Mouse (Mus musculus): ENCODE data around the gene 3830406C13Rik.

3830406C13Rik gene

DNA sequence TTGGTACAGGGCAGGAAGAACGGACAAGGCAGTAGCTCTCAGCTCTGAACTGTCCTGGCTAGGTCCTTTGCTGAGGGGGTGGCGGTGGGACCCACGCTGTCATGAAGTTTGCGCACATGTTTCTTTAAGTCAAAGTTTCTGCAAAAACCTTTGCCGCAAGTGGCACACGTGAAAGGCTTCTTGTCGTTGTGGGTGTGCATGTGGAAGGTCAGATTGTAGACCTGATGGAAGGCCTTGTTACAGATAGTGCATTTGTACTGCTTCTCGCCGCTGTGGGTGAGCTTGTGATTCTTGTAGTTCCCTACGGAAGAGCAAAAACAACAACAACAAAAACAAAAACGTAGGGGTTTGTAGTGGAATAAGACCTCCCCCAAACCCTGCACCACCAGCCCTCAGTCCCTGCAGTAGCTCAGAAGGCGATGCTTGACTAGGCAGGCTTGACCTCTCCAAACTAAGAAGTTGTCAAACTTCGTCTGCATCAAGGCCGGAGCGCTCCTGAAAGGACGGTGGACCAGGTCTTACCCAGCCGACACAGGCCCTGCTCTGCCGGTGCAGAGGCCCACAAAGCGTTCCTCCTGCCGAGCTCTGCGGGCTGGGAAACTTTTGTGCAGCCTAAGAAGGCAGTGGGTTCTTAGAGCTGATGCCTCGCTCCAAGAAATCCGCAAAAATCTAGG is 58.6 kb downstream of the 3830406C13Rik start:
- in situ Hi-C loops (cut with MseI, MboI) = no loop called here

GRCm38 (mm10) chr14:12343451-12343941 is 59.5 kb downstream of the 3830406C13Rik start:
- in situ Hi-C loops (cut with MseI, MboI) = no loop called here

GRCm38 (mm10) chr14:12344061-12344745 is 60.2 kb downstream of the 3830406C13Rik start:
- in situ Hi-C loops (cut with MseI, MboI) = no loop called here

GRCm38 (mm10) chr14:12344746-12345240 is 60.8 kb downstream of the 3830406C13Rik start:
- in situ Hi-C loops (cut with MseI, MboI) = no loop called here

GRCm38 (mm10) chr14:12345241-12345921 is 61.4 kb downstream of the 3830406C13Rik start:
- in situ Hi-C loops (cut with MseI, MboI) = no loop called here

- in situ Hi-C loops (cut with MseI, MboI) = no loop called here
Measured at GRCm38 (mm10) chr14:12346011-12346864, 62.3 kb downstream of the 3830406C13Rik start.

DNA sequence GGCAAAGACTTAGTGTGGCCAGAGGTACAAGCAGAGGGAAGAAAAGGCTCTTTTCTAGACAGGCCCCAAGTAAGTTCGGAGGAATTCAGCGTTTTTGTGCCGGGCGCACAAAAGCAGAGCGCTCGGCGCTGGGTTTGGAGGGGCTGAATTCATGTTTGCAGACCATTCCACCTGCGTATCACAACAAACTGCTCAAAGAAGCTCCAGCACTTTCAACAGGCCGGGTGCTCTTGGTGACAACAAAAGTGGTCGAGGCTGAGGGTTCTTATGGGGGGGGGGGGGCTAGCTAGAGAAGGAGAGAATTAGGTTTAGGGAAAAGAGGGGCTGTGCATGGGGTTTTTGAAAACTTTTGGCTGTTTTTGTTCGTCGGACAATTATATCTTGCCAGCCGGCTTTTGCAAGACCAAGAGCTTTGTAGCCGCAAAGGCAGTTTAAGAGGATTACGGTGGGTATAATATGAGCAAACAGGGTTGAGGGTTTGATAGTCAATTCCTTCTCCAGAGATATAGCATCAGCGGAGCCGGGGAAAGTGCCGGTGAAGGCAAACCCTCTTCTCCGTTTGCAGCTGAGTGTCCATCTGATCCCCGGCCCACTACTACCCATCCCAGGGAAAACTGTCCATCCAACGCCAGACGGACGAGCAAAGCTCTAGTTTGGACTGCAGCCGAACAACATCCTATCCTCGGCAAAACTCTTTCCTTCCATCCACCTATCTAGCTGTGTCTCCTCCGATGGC is 63.1 kb downstream of the 3830406C13Rik start:
- in situ Hi-C loops (cut with MseI, MboI) = no loop called here

DNA sequence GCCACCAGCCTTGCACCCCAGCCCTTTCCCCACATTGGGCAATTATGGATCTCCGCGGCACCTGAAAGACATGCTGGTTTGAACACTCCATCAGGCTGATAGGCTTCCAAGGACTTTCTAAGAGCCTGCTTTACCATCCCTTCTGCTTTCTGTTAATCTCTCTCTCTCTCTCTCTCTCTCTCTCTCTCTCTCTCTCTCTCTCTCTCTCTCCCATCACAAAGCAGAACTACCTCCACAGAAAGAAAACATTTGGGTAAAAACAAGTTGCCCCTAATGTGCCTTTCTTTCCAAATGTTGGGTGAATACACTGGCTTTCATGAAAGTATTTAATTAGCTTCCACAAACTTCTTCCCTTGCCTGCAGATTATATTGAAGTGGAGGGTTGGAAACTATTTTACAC is 64.1 kb downstream of the 3830406C13Rik start, which contains the start of gene Fezf2:
Gene Fezf2 (minus strand): TSS at position 101 of the 400 bp plus-strand sequence.
- in situ Hi-C loops (cut with MseI, MboI) = no loop called here

- in situ Hi-C loops (cut with MseI, MboI) = no loop called here
Measured at GRCm38 (mm10) chr14:12349334-12350090, 65.5 kb downstream of the 3830406C13Rik start.

DNA sequence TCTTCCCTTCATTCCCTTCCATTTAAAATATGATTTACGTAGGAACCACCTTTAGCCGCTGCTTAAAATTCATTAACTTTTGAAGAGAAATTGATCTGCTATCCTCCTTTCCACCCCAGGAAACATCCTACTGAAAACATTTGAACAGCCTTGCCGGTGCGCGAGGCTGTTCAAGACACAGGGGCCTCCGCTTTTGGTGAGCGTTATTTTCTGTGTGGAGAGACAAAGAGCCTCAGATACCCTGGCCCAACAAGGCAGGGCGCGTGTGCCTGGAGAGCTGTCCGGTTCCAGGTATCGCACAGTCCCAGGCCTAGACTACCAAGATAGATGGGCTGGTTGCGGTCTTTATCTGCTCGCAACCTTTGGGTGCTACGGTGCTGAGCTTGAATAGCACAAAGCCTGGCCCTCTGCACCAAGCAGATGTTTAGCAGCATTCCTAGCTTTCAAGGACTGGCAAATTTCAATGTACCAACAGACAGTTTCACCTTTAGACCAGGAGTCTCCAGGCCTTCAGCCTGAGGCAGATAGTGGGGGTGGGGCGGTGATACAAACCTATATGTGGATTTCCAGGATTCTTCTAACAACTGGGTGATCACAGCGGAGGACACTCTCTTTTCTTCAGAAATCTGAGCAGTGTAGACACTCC is 66.4 kb downstream of the 3830406C13Rik start:
- in situ Hi-C loops (cut with MseI, MboI) = no loop called here
